Mouse (Mus musculus) intestine, embryonic 15.5 days (tissue): ENCODE results near the gene Itgb7. TPM values are rescaled to one million over a fixed set of nuclear protein-coding genes. Genes with fewer than 3 reads are reported as not detected.

Experiments
- ATAC-seq: fragments of 200-750 bp; cut with Nextera tagmentation; 2 replicates; pipeline ENCODE4 v1.8.0; 2017; ENCODE audit warnings: moderate TSS enrichment, moderate library complexity
- H3K27ac ChIP-seq: fragments of 300-500 bp; sonication (generic); 2 replicates; pipeline ENCODE4 v1.5.1; 2015; ENCODE audit warnings: mild to moderate bottlenecking, inconsistent platforms
- H3K27me3 ChIP-seq: fragments of 300-500 bp; sonication (generic); replicated peaks from 2 replicates; pipeline ENCODE4 v1.6.1; 2015; ENCODE audit warnings: inconsistent platforms
- H3K36me3 ChIP-seq: fragments of 300-500 bp; sonication (generic); 2 replicates; pipeline ENCODE4 v1.6.1; 2015; ENCODE audit warnings: inconsistent platforms
- H3K4me1 ChIP-seq: fragments of 300-500 bp; sonication (generic); replicated peaks from 2 replicates; pipeline ENCODE4 v1.6.1; 2015; ENCODE audit warnings: inconsistent platforms
- H3K4me2 ChIP-seq: fragments of 300-500 bp; sonication (generic); replicated peaks from 2 replicates; pipeline ENCODE4 v1.6.1; 2015; ENCODE audit warnings: mild to moderate bottlenecking, inconsistent platforms
- H3K4me3 ChIP-seq: fragments of 300-500 bp; sonication (generic); replicated peaks from 2 replicates; pipeline ENCODE4 v1.5.1; 2015; ENCODE audit warnings: inconsistent platforms
- H3K9ac ChIP-seq: fragments of 300-500 bp; sonication (generic); 2 replicates; pipeline ENCODE4 v1.6.1; 2015; ENCODE audit warnings: inconsistent platforms
- H3K9me3 ChIP-seq: fragments of 300-500 bp; sonication (generic); 2 replicates; pipeline ENCODE4 v1.6.1; 2016; ENCODE audit warnings: inconsistent platforms
- WGBS: fragments of 180-500 bp; shearing (Covaris S2); methylation state at CpG from one replicate; pipeline ENCODE4 v1.1.7; 2015; 5-methylcytosine and 5-hydroxymethylcytosine counted together
- polyA plus RNA-seq: library from polyadenylated mRNA; unstranded; fragments of >200 nt; fragmentation: Nextera tagmentation; extraction: Ambion mirVana; gene quantifications from 2 replicates; pipeline ENCODE4 v1.2.1, GENCODE M21; 2015

Gene Itgb7
- polyA plus RNA-seq, 1 experiment from 2014 or later, result 12.9 TPM

DNA sequence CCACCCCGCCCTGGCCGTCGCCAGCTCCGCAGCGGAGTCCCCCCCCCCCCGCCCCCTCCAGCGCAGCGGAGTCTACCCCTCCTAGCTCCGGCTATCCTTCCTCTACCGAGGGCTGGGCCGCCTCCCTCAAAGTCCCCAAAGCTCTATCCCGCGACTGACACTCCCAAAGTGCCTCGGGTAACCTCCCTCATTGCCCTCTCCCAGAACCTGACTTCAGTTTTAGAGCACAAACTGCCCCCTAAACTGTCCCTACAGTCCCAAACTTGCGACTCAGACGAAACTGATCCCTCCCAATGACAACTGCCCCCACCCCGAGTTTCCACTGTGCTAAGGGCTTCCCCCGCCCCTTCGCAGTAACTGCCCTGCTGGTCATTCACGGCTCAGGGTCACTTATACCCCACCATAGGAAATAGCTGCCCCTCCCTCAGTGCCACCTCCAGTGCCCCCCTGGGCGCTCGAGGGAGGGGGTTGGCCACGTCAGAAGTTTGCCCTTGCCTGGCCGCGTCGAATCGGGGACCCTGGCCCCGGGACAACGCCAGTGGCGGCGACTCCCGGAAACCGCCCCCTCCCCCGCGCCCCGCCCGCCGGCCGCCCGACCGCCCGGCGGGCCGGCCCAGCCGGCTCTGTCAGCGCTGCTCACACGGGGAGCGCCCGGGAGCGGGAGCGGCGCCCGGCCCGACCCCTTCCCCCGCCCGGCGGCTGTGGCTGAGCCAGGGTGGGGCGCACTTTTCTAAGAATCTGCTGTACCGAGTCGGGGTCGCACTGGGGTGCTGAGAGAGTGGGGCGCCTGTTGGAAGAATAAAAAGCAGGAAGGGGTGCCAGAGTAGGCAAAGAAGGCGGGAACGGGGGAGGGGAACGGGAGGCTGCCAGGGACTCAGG lies 15.7 kb upstream of the Itgb7 start:
- peak overlapping the region; percentile 98 for H3K27ac ChIP-seq
- peak; percentile 65 for ATAC-seq
- H3K27me3 ChIP-seq, result no peaks in the 10 kb centered on the region
- H3K9me3 ChIP-seq, result no peaks in the 10 kb centered on the region
- peak overlapping the region; percentile 96 for H3K4me2 ChIP-seq
- H3K9ac ChIP-seq, result peak overlapping the region; percentile 71
- peak overlapping the region; percentile 53 for H3K4me3 ChIP-seq
- peaks cover 55% of the 10 kb centered on the region for H3K4me1 ChIP-seq
- 0% methylated on average over 62 of the region's 65 CpGs for WGBS
- H3K36me3 ChIP-seq, result no peaks in the 10 kb centered on the region

DNA sequence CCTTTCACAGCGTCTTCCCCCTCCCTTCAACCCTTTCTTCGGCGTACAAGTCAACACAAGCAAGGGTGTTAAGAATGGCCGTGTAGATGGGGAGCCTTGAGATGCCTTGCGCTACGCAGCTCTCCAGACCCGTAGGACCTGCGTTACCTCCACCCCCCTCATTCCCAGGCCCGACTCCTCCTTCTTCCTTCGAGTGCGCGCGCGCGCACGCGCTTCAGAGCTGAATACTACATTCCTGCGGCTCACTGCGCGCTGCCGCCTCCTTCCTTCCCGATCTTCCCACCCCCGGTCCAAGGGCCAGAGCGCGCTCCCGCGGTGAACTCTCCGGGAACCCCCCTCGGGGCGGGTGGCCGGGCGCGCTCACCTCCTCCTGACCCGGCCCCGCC lies 15.1 kb upstream of the Itgb7 start:
- Histone ChIP-seq H3K9me3 (no peaks in the 10 kb centered on the region), H3K9ac (peak overlapping the region; percentile 71), H3K4me2 (peak overlapping the region; percentile 96), H3K36me3 (no peaks in the 10 kb centered on the region), H3K4me3 (peak overlapping the region; percentile 53), H3K27me3 (no peaks in the 10 kb centered on the region), H3K4me1 (peaks cover 57% of the 10 kb centered on the region), H3K27ac (peak overlapping the region; percentile 98)
- WGBS, result under 1% methylated on average over 35 of the region's 35 CpGs
- peak; percentile 81 for ATAC-seq

- Histone ChIP-seq H3K36me3 (no peaks in the 10 kb centered on the region), H3K4me2 (peak overlapping the region; percentile 96), H3K4me3 (peak overlapping the region; percentile 53), H3K4me1 (peaks cover 57% of the 10 kb centered on the region), H3K9me3 (no peaks in the 10 kb centered on the region), H3K9ac (peak overlapping the region; percentile 59), H3K27ac (peak overlapping the region; percentile 98), H3K27me3 (no peaks in the 10 kb centered on the region)
- ATAC-seq, result peak; percentile 68
- under 1% methylated on average over 39 of the region's 44 CpGs for WGBS
Measured at GRCm38 (mm10) chr15:102245891-102246741, 14.4 kb upstream of the Itgb7 start.

GRCm38 (mm10) chr15:102245461-102245881 lies 13.7 kb upstream of the Itgb7 start:
- H3K9me3 ChIP-seq, result no peaks in the 10 kb centered on the region
- peak overlapping the region; percentile 59 for H3K9ac ChIP-seq
- H3K36me3 ChIP-seq, result no peaks in the 10 kb centered on the region
- H3K27ac ChIP-seq, result peak overlapping the region; percentile 98
- ATAC-seq, result no peak
- peak overlapping the region; percentile 96 for H3K4me2 ChIP-seq
- WGBS, result 4% methylated on average over 14 of the region's 14 CpGs
- peaks cover 57% of the 10 kb centered on the region for H3K4me1 ChIP-seq
- peak overlapping the region; percentile 53 for H3K4me3 ChIP-seq
- H3K27me3 ChIP-seq, result no peaks in the 10 kb centered on the region

- H3K36me3 ChIP-seq, result no peaks in the 10 kb centered on the region
- H3K4me1 ChIP-seq, result peaks cover 50% of the 10 kb centered on the region
- peak overlapping the region; percentile 96 for H3K4me2 ChIP-seq
- no peaks in the 10 kb centered on the region for H3K9me3 ChIP-seq
- WGBS, result 13% methylated on average over 19 of the region's 19 CpGs
- H3K9ac ChIP-seq, result peak overlapping the region; percentile 59
- H3K4me3 ChIP-seq, result peak overlapping the region; percentile 53
- ATAC-seq, result no peak
- H3K27ac ChIP-seq, result peak overlapping the region; percentile 78
- no peaks in the 10 kb centered on the region for H3K27me3 ChIP-seq
Measured at GRCm38 (mm10) chr15:102244306-102245191, 12.8 kb upstream of the Itgb7 start.

DNA sequence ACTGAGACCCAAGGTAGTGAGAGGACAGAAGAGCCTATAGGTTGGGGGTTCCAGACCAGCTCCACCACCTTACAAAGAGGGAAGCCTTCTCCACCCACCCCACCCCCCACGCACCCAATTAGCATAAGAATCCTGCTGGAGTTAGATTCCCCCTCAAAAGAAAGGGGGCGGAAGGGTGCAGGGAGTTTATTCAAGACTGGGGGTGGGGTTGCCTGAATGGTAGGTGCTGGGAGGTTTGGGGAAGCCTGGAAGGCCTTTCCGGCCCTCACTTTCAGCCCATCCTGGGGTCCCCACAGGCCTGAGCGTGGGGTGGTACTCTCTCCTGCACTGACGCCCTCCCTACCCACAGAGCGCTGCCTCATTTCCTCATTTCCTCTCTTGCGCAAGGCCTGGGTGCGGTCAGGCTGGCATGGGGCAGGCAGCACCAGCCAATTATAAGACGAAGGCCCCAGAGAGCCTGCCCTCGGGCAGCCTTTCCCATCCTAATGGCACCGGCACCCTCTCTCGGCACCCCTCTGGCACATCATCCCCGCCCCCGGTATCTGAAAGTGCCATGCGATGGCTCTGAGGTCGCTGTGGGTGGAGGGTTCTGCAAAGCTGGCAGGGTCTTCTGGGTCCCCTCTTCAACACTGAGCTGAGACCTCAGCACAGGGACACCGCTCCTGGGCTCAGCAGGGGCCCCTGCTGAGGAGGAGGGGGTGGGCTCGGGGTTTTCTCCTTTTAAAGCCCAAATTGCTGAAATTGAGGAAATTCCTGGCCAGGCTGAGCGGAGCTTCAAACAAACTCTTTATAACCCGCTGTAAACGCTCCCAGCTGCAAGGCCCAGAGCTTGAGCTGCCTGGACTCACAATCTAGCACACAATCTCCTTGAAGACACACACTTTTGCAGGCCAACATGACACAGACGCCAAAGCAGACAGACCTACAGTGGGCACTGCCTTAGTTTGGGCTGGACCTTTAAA lies 11.8 kb upstream of the Itgb7 start:
- Histone ChIP-seq H3K9ac (peak overlapping the region; percentile 15), H3K4me3 (peak overlapping the region; percentile 53), H3K4me1 (peaks cover 44% of the 10 kb centered on the region), H3K27me3 (no peaks in the 10 kb centered on the region), H3K4me2 (peak overlapping the region; percentile 96), H3K27ac (peak overlapping the region; percentile 78), H3K36me3 (no peaks in the 10 kb centered on the region), H3K9me3 (no peaks in the 10 kb centered on the region)
- ATAC-seq, result peak; percentile 39
- 20% methylated on average over 22 of the region's 22 CpGs for WGBS

GRCm38 (mm10) chr15:102242404-102243228 lies 10.9 kb upstream of the Itgb7 start:
- H3K9ac ChIP-seq, result peak overlapping the region; percentile 15; the same call in 1 of the 2 replicates
- H3K27me3 ChIP-seq, result no peaks in the 10 kb centered on the region
- peak overlapping the region; percentile 96 for H3K4me2 ChIP-seq
- H3K4me1 ChIP-seq, result peaks cover 38% of the 10 kb centered on the region
- ATAC-seq, result no peak
- 0 out of 2 replicates have a peak overlapping the region, but pooled peaks have one; percentile 53 for H3K4me3 ChIP-seq
- no peaks in the 10 kb centered on the region for H3K36me3 ChIP-seq
- H3K9me3 ChIP-seq, result no peaks in the 10 kb centered on the region
- WGBS, result 44% methylated on average over 12 of the region's 12 CpGs
- peak overlapping the region; percentile 78 for H3K27ac ChIP-seq

GRCm38 (mm10) chr15:102240607-102241006 lies 8.9 kb upstream of the Itgb7 start:
- Histone ChIP-seq H3K4me3 (no peak overlapping the region), H3K36me3 (no peaks in the 10 kb centered on the region), H3K4me2 (no peak overlapping the region), H3K27ac (no peak overlapping the region), H3K27me3 (no peaks in the 10 kb centered on the region), H3K9me3 (no peaks in the 10 kb centered on the region), H3K9ac (no peak overlapping the region), H3K4me1 (peaks cover 43% of the 10 kb centered on the region)
- ATAC-seq, result no peak
- 87% methylated on average over 4 of the region's 4 CpGs for WGBS

DNA sequence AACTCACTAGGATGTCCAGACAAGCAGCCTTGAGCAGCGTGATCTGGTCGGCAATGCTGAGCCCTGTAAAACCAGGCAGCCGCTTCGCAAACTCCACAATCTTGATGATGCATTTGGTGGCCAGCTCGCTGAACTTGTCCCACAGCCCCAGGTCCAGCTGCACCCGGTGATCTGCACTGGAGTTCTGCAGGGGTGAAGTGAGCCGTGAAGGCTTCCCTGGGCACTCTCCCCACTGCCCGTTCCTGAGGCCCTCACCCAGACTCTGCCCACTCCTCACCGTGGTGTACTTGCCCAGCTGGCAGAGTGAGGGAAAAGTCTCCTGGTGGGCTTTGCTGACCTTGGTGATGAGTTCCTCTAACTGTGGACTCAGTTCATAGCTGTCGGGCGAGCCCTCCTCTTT lies 8.1 kb upstream of the Itgb7 start:
- WGBS, result 76% methylated on average over 11 of the region's 11 CpGs
- no peak overlapping the region for H3K4me2 ChIP-seq
- no peak overlapping the region for H3K9ac ChIP-seq
- H3K9me3 ChIP-seq, result no peaks in the 10 kb centered on the region
- H3K4me3 ChIP-seq, result no peak overlapping the region
- H3K36me3 ChIP-seq, result no peaks in the 10 kb centered on the region
- ATAC-seq, result no peak
- peaks cover 43% of the 10 kb centered on the region for H3K4me1 ChIP-seq
- H3K27ac ChIP-seq, result no peak overlapping the region
- H3K27me3 ChIP-seq, result no peaks in the 10 kb centered on the region

DNA sequence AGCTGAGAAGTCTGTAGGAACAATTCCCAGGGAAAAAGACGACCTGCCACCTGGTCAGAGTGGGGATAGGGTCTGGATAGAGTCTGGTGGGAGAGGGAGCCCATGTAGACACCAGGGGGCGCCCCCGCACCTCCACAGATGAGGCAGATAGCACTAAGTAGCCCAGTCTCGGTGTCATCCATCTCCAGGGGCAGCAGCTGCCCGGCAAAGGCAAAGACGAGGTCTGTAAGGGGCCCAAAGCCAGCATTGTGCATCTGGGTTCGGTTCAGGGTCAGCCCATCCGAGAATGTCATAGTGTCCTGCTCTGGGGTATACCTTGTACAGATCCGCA lies 7.5 kb upstream of the Itgb7 start:
- peaks cover 42% of the 10 kb centered on the region for H3K4me1 ChIP-seq
- H3K9me3 ChIP-seq, result no peaks in the 10 kb centered on the region
- H3K27ac ChIP-seq, result no peak overlapping the region
- H3K27me3 ChIP-seq, result no peaks in the 10 kb centered on the region
- WGBS, result 13% methylated on average over 9 of the region's 9 CpGs
- H3K4me3 ChIP-seq, result no peak overlapping the region
- no peak overlapping the region; the same call in 1 of the 2 replicates for H3K4me2 ChIP-seq
- ATAC-seq, result 0 out of 2 replicates have a peak, but pooled peaks have one; percentile 23
- H3K36me3 ChIP-seq, result no peaks in the 10 kb centered on the region
- H3K9ac ChIP-seq, result no peak overlapping the region; the same call in 1 of the 2 replicates
